Mouse (Mus musculus) cerebellum, adult 2 months (tissue): ENCODE data around the gene Sbf2.

ENCODE experiments used
- CTCF ChIP-seq: fragments of 200-500 bp; IDR thresholded peaks from 2 replicates; pipeline ENCODE4 v1.5.1; 2011; ENCODE audit warnings: low read depth, mild to moderate bottlenecking, control low read depth, low read length, moderate library complexity, borderline replicate concordance; ENCODE audit not compliant: insufficient read depth
- POLR2A ChIP-seq: fragments of 200-500 bp; IDR thresholded peaks from 2 replicates; pipeline ENCODE4 v1.6.1; 2011; ENCODE audit warnings: low read length, control low read depth, borderline replicate concordance; ENCODE audit not compliant: insufficient read depth

DNA sequence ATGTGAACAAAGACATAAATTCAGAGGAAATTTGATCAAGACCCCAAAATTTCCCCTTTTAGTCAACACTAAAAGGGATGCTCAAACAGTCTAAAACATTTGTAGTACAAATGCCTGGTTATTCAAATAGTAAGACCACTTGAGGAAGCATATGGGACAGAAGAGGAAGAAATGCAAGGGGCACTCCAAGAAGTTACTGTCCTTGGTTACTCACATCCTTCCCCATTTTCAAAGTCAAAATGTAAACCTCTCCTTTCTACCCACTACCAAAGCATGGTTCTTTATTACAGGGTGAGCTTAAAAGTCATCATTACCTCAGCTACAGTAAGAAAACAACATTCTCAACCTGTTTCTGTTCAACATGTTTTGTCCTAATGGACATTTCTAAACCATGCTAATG, 57.7 kb downstream of the Sbf2 start:
- TF ChIP-seq POLR2A: no peak
- no peak for TF ChIP-seq CTCF
